Mouse (Mus musculus) thymus, adult 18-20 months (tissue): Measurements from ENCODE around the gene Isoc2a.
"Not testable (repeated sequence)": the region's sequence is repeated elsewhere in the genome, so short reads cannot be mapped to it uniquely, and the experiment has no call there.

Source experiments
- DNase-seq, 2 experiments: peaks; one replicate each; pipeline ENCODE4 v3.0.0; 2022; ENCODE audit warnings: mixed read lengths in 2 of 2

The Isoc2a gene

GRCm38 (mm10) chr7:4876753-4877221, at the start of gene Isoc2a:
Gene Isoc2a (plus strand): TSS chr7:4877153.
- DNase-seq = peak; percentile 81 to 87

- DNase-seq = no peak
Measured at GRCm38 (mm10) chr7:4830476-4830875, 46.5 kb upstream of the Isoc2a start.

- no peak for DNase-seq
Measured at GRCm38 (mm10) chr7:4835631-4836327, 41.2 kb upstream of the Isoc2a start.

GRCm38 (mm10) chr7:4836351-4836792, 40.6 kb upstream of the Isoc2a start:
- DNase-seq = peak; percentile 42 to 43

- DNase-seq = no peak
Measured at GRCm38 (mm10) chr7:4837639-4838038, 39.3 kb upstream of the Isoc2a start.

GRCm38 (mm10) chr7:4842077-4842476, 34.9 kb upstream of the Isoc2a start:
- DNase-seq = no peak

GRCm38 (mm10) chr7:4842634-4843131, 34.3 kb upstream of the Isoc2a start:
- no peak for DNase-seq

GRCm38 (mm10) chr7:4843604-4844244, 33.2 kb upstream of the Isoc2a start:
- no peak for DNase-seq

GRCm38 (mm10) chr7:4844245-4844916, 32.6 kb upstream of the Isoc2a start, which contains the start of gene Shisa7:
Gene Shisa7 (minus strand): TSS chr7:4844696.
- no peak for DNase-seq

GRCm38 (mm10) chr7:4844917-4845309, 32.0 kb upstream of the Isoc2a start:
- DNase-seq = no peak

GRCm38 (mm10) chr7:4849372-4849771, 27.6 kb upstream of the Isoc2a start:
- DNase-seq = no peak

- no peak for DNase-seq
Measured at GRCm38 (mm10) chr7:4850621-4851314, 26.2 kb upstream of the Isoc2a start.

- DNase-seq = no peak
Measured at GRCm38 (mm10) chr7:4851315-4851688, 25.7 kb upstream of the Isoc2a start.

GRCm38 (mm10) chr7:4853613-4854012, 23.3 kb upstream of the Isoc2a start:
- DNase-seq = no peak

GRCm38 (mm10) chr7:4856508-4856907, 20.4 kb upstream of the Isoc2a start:
- no peak for DNase-seq

GRCm38 (mm10) chr7:4857321-4857720, 19.6 kb upstream of the Isoc2a start:
- DNase-seq = no peak

- no peak for DNase-seq
Measured at GRCm38 (mm10) chr7:4859418-4859978, 17.5 kb upstream of the Isoc2a start.

- not testable (repeated sequence) for DNase-seq
Measured at GRCm38 (mm10) chr7:4860926-4861325, 16.0 kb upstream of the Isoc2a start.

GRCm38 (mm10) chr7:4863041-4863440, 13.9 kb upstream of the Isoc2a start:
- no peak for DNase-seq

GRCm38 (mm10) chr7:4863541-4864080, 13.3 kb upstream of the Isoc2a start:
- no peak for DNase-seq

GRCm38 (mm10) chr7:4864130-4864845, 12.7 kb upstream of the Isoc2a start:
- DNase-seq = no peak
